Mouse (Mus musculus): ENCODE measurements around the gene 2210011C24Rik. TPM values are rescaled to one million over a fixed set of nuclear protein-coding genes. Genes with fewer than 3 reads are reported as not detected.

2210011C24Rik gene
- total RNA-seq, 4 experiments from 2014 or later: 0.62 to 0.77 TPM; not detected in 2

Small RNA genes lying within 50 kb of the gene (microRNA-seq; reads per million reads assigned to microRNA genes)
- 0 to 0.35 reads per million in 2 experiments for gene Mir1199
- gene Mir8111: 2.8 to 3.7 reads per million in 2 experiments

Other genes starting within 250 kb of the 2210011C24Rik start
- 100 to 1,000 TPM in 3 of 4 experiments, 10 to 100 TPM in 1; 90.5 to 113 (median 105) TPM for gene Adgrl1, start 112.1 kb downstream of the 2210011C24Rik start, total RNA-seq (2022)
- 1 to 10 TPM; 1.5 to 2.2 (median 1.9) TPM for gene Gm10644, start 57.0 kb downstream of the 2210011C24Rik start, total RNA-seq (2022)
- 1 to 10 TPM; 1.1 to 2.7 (median 1.8) TPM for gene Asf1b, start 56.7 kb downstream of the 2210011C24Rik start, total RNA-seq (2022)
- 100 to 1,000 TPM; 240 to 263 (median 253) TPM for gene Prkaca, start 39.2 kb downstream of the 2210011C24Rik start, total RNA-seq (2022)
- gene Samd1, start 14.5 kb downstream of the 2210011C24Rik start, total RNA-seq (2022): 10 to 100 TPM; 27.4 to 44.2 (median 34.9) TPM
- under 1 TPM in 2 of 4 experiments, not detected in 2; 0.49 TPM for gene 1700067K01Rik, start 10.7 kb downstream of the 2210011C24Rik start, total RNA-seq (2022)
- gene Palm3, start 9.3 kb upstream of the 2210011C24Rik start, total RNA-seq (2022): 1 to 10 TPM in 3 of 4 experiments, under 1 TPM in 1; 0.70 to 3.9 (median 2.3) TPM
- 1 to 10 TPM; 1.9 to 3.1 (median 2.8) TPM for gene Il27ra, start 30.4 kb upstream of the 2210011C24Rik start, total RNA-seq (2022)
- not detected for gene Rln3, start 32.8 kb upstream of the 2210011C24Rik start, total RNA-seq (2022)
- gene Gm10643, start 53.0 kb upstream of the 2210011C24Rik start, total RNA-seq (2022): 1 to 10 TPM; 2.9 to 5.9 (median 4.2) TPM
- gene Rfx1, start 54.7 kb upstream of the 2210011C24Rik start, total RNA-seq (2022): 10 to 100 TPM; 16.8 to 25.2 (median 20.5) TPM
- gene Dcaf15, start 92.6 kb upstream of the 2210011C24Rik start, total RNA-seq (2022): 10 to 100 TPM; 18.3 to 27.1 (median 23.8) TPM
- gene Podnl1, start 113.8 kb upstream of the 2210011C24Rik start, total RNA-seq (2022): under 1 TPM; 0.10 to 0.86 (median 0.34) TPM
- 10 to 100 TPM; 33.9 to 51.2 (median 40.3) TPM for gene Cc2d1a, start 135.8 kb upstream of the 2210011C24Rik start, total RNA-seq (2022)
- gene 4930432K21Rik, start 135.9 kb upstream of the 2210011C24Rik start, total RNA-seq (2022): under 1 TPM; 0.38 to 0.81 (median 0.40) TPM
- gene Nanos3, start 173.0 kb upstream of the 2210011C24Rik start, total RNA-seq (2022): 1 to 10 TPM in 2 of 4 experiments, under 1 TPM in 2; 0.75 to 2.9 (median 1.2) TPM
- 10 to 100 TPM; 36.2 to 53.9 (median 48.0) TPM for gene Zswim4, start 224.9 kb upstream of the 2210011C24Rik start, total RNA-seq (2022)
- 100 to 1,000 TPM; 171 to 296 (median 225) TPM for gene D8Ertd738e, start 237.5 kb upstream of the 2210011C24Rik start, total RNA-seq (2022)
- 10 to 100 TPM; 26.9 to 52.8 (median 51.6) TPM for gene Mri1, start 245.2 kb upstream of the 2210011C24Rik start, total RNA-seq (2022)

Data from adrenal gland, adult 8-10 months (tissue).